Mouse (Mus musculus): ENCODE measurements at regions not wholly inside any gene's neighbourhood (a gene's known extent, or its start where the extent isn't known, plus 50 kb on each side); places are given as distances from the start of the nearest gene placed in this dataset.

- no peak for TF ChIP-seq CTCF (IDR thresholded peaks at IDR 0.05; ENCODE audit: borderline replicate concordance, insufficient read depth, low read length)
- no peak for TF ChIP-seq POLR2A (IDR thresholded peaks at IDR 0.05; ENCODE audit: low read depth, low read length)
Measured at GRCm38 (mm10) chr9:116267411-116267810, 92.3 kb upstream of the Tgfbr2 start.

Measured in embryonic fibroblast, embryonic 13.5 days (primary cell).